Mouse (Mus musculus) ovary, postnatal 14 days (tissue): ENCODE data around the gene Samhd1.

ENCODE experiments used
- DNase-seq: peaks from one replicate; pipeline ENCODE4 v3.0.0; 2022; ENCODE audit warnings: low spot score

Samhd1 gene

GRCm38 (mm10) chr2:157072316-157072990, 62.6 kb downstream of the Samhd1 start:
- DNase-seq, result no peak

GRCm38 (mm10) chr2:157071556-157071955, 63.5 kb downstream of the Samhd1 start:
- no peak for DNase-seq

- no peak for DNase-seq
Observed at GRCm38 (mm10) chr2:157070365-157070764, 64.7 kb downstream of the Samhd1 start.

- no peak for DNase-seq
Observed at GRCm38 (mm10) chr2:157069755-157070315, 65.2 kb downstream of the Samhd1 start.

GRCm38 (mm10) chr2:157069355-157069735, 65.7 kb downstream of the Samhd1 start:
- DNase-seq, result no peak

- DNase-seq, result no peak
Observed at GRCm38 (mm10) chr2:157068701-157069354, 66.2 kb downstream of the Samhd1 start.

- DNase-seq, result no peak
Observed at GRCm38 (mm10) chr2:157066731-157067430, 68.2 kb downstream of the Samhd1 start.

GRCm38 (mm10) chr2:157065879-157066226, 69.2 kb downstream of the Samhd1 start:
- no peak for DNase-seq

GRCm38 (mm10) chr2:157064978-157065878, 69.8 kb downstream of the Samhd1 start:
- DNase-seq, result no peak

GRCm38 (mm10) chr2:157064136-157064535, 70.9 kb downstream of the Samhd1 start:
- DNase-seq, result no peak

- no peak for DNase-seq
Observed at GRCm38 (mm10) chr2:157063241-157063700, 71.8 kb downstream of the Samhd1 start.

- DNase-seq, result no peak
Observed at GRCm38 (mm10) chr2:157060557-157061305, 74.3 kb downstream of the Samhd1 start.

- no peak for DNase-seq
Observed at GRCm38 (mm10) chr2:157060037-157060436, 75.0 kb downstream of the Samhd1 start.

- DNase-seq, result no peak
Observed at GRCm38 (mm10) chr2:157059166-157059565, 75.9 kb downstream of the Samhd1 start.

GRCm38 (mm10) chr2:157058342-157058998, 76.6 kb downstream of the Samhd1 start:
- no peak for DNase-seq

GRCm38 (mm10) chr2:157057758-157058157, 77.3 kb downstream of the Samhd1 start:
- DNase-seq, result no peak

GRCm38 (mm10) chr2:157057186-157057585, 77.9 kb downstream of the Samhd1 start:
- DNase-seq, result no peak

- no peak for DNase-seq
Observed at GRCm38 (mm10) chr2:157055721-157056120, 79.3 kb downstream of the Samhd1 start.

- DNase-seq, result no peak
Observed at GRCm38 (mm10) chr2:157054816-157055215, 80.2 kb downstream of the Samhd1 start.

GRCm38 (mm10) chr2:157054297-157054696, 80.8 kb downstream of the Samhd1 start:
- no peak for DNase-seq
